Mouse (Mus musculus) CH12.LX (cell line): ENCODE measurements around the gene Actb.

Experiments
- CHD2 ChIP-seq: IDR thresholded peaks from 2 replicates; pipeline ENCODE4 v1.6.1; 2011; ENCODE audit warnings: low read length, improper control_type of control experiment
- CTCF ChIP-seq, 2 experiments: IDR thresholded peaks in 1 of 2; conservative IDR thresholded peaks in 1 of 2; 2 replicates each; pipeline ENCODE4 v1.5.1; 2011 to 2012; ENCODE audit warnings: low read depth in 2 of 2, low read length in 2 of 2, improper control_type of control experiment in 1 of 2, inconsistent platforms in 1 of 2, mild to moderate bottlenecking in 1 of 2, moderate library complexity in 1 of 2
- GABPA ChIP-seq: IDR thresholded peaks from 2 replicates; pipeline ENCODE4 v1.6.1; 2012; ENCODE audit warnings: low read depth, low read length, improper control_type of control experiment, inconsistent platforms; ENCODE audit not compliant: insufficient replicate concordance
- IRF4 ChIP-seq: IDR thresholded peaks from 2 replicates; pipeline ENCODE4 v1.6.1; 2014; ENCODE audit warnings: low read depth, mild to moderate bottlenecking, inconsistent platforms, low read length, improper control_type of control experiment
- KAT2A ChIP-seq: IDR thresholded peaks from 2 replicates; pipeline ENCODE4 v1.6.1; 2012; ENCODE audit warnings: low read length, improper control_type of control experiment, inconsistent platforms; ENCODE audit not compliant: insufficient replicate concordance
- MAX ChIP-seq: IDR thresholded peaks from 2 replicates; pipeline ENCODE4 v1.6.1; 2011; ENCODE audit warnings: low read length, improper control_type of control experiment
- MEF2A ChIP-seq: IDR thresholded peaks from 2 replicates; pipeline ENCODE4 v1.6.1; 2014; ENCODE audit warnings: low read depth, mild to moderate bottlenecking, inconsistent platforms, low read length, improper control_type of control experiment, borderline replicate concordance
- POLR2A ChIP-seq: IDR thresholded peaks from 2 replicates; pipeline ENCODE4 v1.6.1; 2011; ENCODE audit warnings: low read depth, mild to moderate bottlenecking, improper control_type of control experiment, low read length
- RAD21 ChIP-seq: IDR thresholded peaks from 2 replicates; pipeline ENCODE4 v1.6.1; 2011; ENCODE audit warnings: low read depth, mild to moderate bottlenecking, low read length, improper control_type of control experiment, moderate library complexity
- SIN3A ChIP-seq: IDR thresholded peaks from 2 replicates; pipeline ENCODE4 v1.6.1; 2012; ENCODE audit warnings: low read length, improper control_type of control experiment, inconsistent platforms
- UBTF ChIP-seq: IDR thresholded peaks from 2 replicates; pipeline ENCODE4 v1.6.1; 2012; ENCODE audit warnings: low read depth, mild to moderate bottlenecking, inconsistent platforms, low read length, improper control_type of control experiment, moderate library complexity
- ZKSCAN1 ChIP-seq: IDR thresholded peaks from 2 replicates; pipeline ENCODE4 v1.6.1; 2012; ENCODE audit warnings: low read depth, inconsistent platforms, low read length, improper control_type of control experiment, borderline replicate concordance

DNA sequence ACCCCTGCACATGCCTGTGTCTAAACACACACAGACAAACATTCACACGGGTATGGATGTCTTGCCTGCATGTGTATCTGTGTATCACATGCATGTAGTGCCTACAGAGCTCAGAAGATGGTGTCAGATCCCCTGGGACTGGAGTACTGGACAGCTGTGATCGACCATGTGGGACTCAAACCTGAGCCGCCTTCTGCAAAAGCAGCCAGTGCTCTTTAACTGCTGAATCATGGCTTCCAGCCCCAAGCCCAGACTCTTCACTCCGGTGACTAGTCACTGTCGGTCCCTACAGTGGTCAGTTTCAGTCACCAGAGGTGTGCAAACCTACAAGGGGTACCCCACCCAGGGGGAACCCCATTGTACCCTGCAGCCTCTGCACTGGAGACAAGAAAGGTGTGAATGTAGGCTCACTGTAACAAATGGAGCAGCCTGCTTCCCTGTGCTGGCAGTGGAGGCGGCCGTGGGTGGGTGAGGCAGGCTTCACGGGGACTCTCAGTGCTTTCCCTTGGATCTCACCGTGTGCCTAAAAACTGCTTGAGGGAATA lies 7.4 kb downstream of the Actb start:
- no peak for TF ChIP-seq GABPA
- TF ChIP-seq CTCF (conservative IDR thresholded peaks at IDR 0.05 in 1 of 2, IDR thresholded peaks at IDR 0.05 in 1 of 2; ENCODE audit: low read depth in 2 of 2, low read length in 2 of 2) = no peak
- TF ChIP-seq RAD21 = no peak
- no peak for TF ChIP-seq MEF2A
- TF ChIP-seq POLR2A = no peak; the same call in 1 of the 2 replicates
- no peak for TF ChIP-seq UBTF
- no peak for TF ChIP-seq ZKSCAN1
- no peak for TF ChIP-seq SIN3A
- no peak for TF ChIP-seq KAT2A
- TF ChIP-seq CHD2 = no peak
- no peak for TF ChIP-seq IRF4
- TF ChIP-seq MAX = no peak
